Mouse (Mus musculus): ENCODE measurements around the gene Poc1a.

DNA sequence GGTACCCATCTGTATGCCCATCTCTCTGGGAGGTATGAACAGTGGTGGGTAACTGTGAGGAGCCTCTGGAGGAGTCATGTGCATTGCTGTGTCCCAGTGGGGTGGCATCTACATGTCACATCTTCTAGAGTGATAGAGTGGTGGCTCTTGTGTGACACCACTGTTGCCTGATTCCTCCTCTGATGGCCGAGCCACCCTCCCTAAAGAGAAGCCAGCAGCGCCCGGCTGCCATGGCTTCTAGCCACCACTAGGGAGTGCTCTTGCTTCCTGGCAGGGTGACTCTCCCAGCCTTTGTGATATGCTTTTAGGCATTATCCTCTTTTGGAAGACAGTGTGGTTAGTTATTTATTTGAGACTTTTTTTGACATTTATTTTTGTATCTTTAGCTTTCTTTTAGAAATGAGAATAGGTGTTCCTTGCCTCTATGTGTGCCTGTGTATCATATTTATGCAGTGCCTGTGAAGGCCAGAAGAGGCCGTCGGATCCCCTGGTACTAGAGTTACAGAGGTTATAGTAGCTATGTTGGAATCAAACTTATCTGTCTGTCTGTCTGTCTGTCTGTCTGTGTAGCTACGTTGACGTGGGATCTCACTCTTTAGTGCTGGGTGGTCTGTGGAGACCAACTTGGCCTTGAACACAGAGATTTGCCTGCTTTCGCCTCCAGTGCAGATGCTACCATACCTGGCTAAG lies 25.9 kb downstream of the Poc1a start:
- no peak for TF ChIP-seq POLR2A (IDR thresholded peaks at IDR 0.05; ENCODE audit: control insufficient read depth, low read depth, low read length)
- peak; percentile 69; the same call in 1 of the 2 replicates for TF ChIP-seq CTCF (IDR thresholded peaks at IDR 0.05; ENCODE audit: control insufficient read depth, insufficient read depth, insufficient replicate concordance, low read depth, low read length)
